Mouse (Mus musculus): Measurements from ENCODE around the gene St6galnac5.

GRCm38 (mm10) chr3:152950914-152951313 lies 31.1 kb downstream of the St6galnac5 start:
- TF ChIP-seq CTCF (IDR thresholded peaks at IDR 0.05; ENCODE audit: extremely low read depth, insufficient read depth, insufficient read length, insufficient replicate concordance) (no peak), POLR2A (IDR thresholded peaks at IDR 0.05; ENCODE audit: low read depth, low read length) (no peak)

All from spleen, adult 2 months (tissue).